Mouse (Mus musculus) heart, adult 11 months (tissue): ENCODE measurements at regions not wholly inside any gene's neighbourhood (a gene's known extent, or its start where the extent isn't known, plus 50 kb on each side); places are given as distances from the start of the nearest gene placed in this dataset.
A peak's percentile ranks its signal among the peaks of the same experiment; 100 is the strongest.

Source experiments
- DNase-seq: peaks from one replicate; pipeline ENCODE4 v3.0.0; 2022

GRCm38 (mm10) chr7:78123386-78123785 is 614.4 kb downstream of the Ntrk3 start:
- no peak for DNase-seq

GRCm38 (mm10) chr7:78121151-78121486 is 616.7 kb downstream of the Ntrk3 start:
- no peak for DNase-seq

GRCm38 (mm10) chr7:78120462-78121150 is 617.2 kb downstream of the Ntrk3 start:
- no peak for DNase-seq

- no peak for DNase-seq
These were observed 618.0 kb downstream of the Ntrk3 start for GRCm38 (mm10) chr7:78119809-78120208.

- no peak for DNase-seq
These were observed 626.5 kb downstream of the Ntrk3 start for GRCm38 (mm10) chr7:78111291-78111690.

GRCm38 (mm10) chr7:78103536-78104279 is 634.1 kb downstream of the Ntrk3 start:
- no peak for DNase-seq

- DNase-seq: no peak
These were observed 635.4 kb downstream of the Ntrk3 start for GRCm38 (mm10) chr7:78102396-78102795.

GRCm38 (mm10) chr7:78086566-78087008 is 651.2 kb downstream of the Ntrk3 start:
- peak; percentile 79 for DNase-seq

GRCm38 (mm10) chr7:78085783-78086565 is 651.8 kb downstream of the Ntrk3 start:
- DNase-seq: peak; percentile 61

- DNase-seq: peak; percentile 79
These were observed 658.1 kb downstream of the Ntrk3 start for GRCm38 (mm10) chr7:78079708-78080107.

- DNase-seq: peak; percentile 99
These were observed 666.7 kb downstream of the Ntrk3 start for GRCm38 (mm10) chr7:78071131-78071530.

- DNase-seq: peak; percentile 65
These were observed 676.2 kb downstream of the Ntrk3 start for GRCm38 (mm10) chr7:78061631-78062030.

GRCm38 (mm10) chr7:78049606-78050005 is 688.2 kb downstream of the Ntrk3 start:
- peak; percentile 6 for DNase-seq

GRCm38 (mm10) chr7:78045456-78045855 is 692.4 kb downstream of the Ntrk3 start:
- DNase-seq: no peak

GRCm38 (mm10) chr7:78031032-78031431 is 706.8 kb downstream of the Ntrk3 start:
- peak; percentile 89 for DNase-seq

GRCm38 (mm10) chr7:78026992-78027615 is 710.7 kb downstream of the Ntrk3 start:
- no peak for DNase-seq

- DNase-seq: no peak
These were observed 714.2 kb downstream of the Ntrk3 start for GRCm38 (mm10) chr7:78023591-78023990.

- DNase-seq: no peak
These were observed 714.7 kb downstream of the Ntrk3 start for GRCm38 (mm10) chr7:78023075-78023474.

GRCm38 (mm10) chr7:78013631-78014030 is 724.2 kb downstream of the Ntrk3 start:
- no peak for DNase-seq

- no peak for DNase-seq
These were observed 734.7 kb downstream of the Ntrk3 start for GRCm38 (mm10) chr7:78003086-78003485.

- no peak for DNase-seq
These were observed 744.0 kb downstream of the Ntrk3 start for GRCm38 (mm10) chr7:77993840-77994239.

- DNase-seq: no peak
These were observed 747.7 kb downstream of the Ntrk3 start for GRCm38 (mm10) chr7:77990150-77990549.

GRCm38 (mm10) chr7:77988177-77988576 is 749.6 kb downstream of the Ntrk3 start:
- DNase-seq: no peak
